Mouse (Mus musculus) cerebellum, postnatal 25 days (tissue): ENCODE measurements around the gene Lonrf2.

ENCODE experiments used
- DNase-seq, 2 experiments: peaks; one replicate each; pipeline ENCODE4 v3.0.0; 2021; ENCODE audit warnings: mixed read lengths in 2 of 2

The Lonrf2 gene

DNA sequence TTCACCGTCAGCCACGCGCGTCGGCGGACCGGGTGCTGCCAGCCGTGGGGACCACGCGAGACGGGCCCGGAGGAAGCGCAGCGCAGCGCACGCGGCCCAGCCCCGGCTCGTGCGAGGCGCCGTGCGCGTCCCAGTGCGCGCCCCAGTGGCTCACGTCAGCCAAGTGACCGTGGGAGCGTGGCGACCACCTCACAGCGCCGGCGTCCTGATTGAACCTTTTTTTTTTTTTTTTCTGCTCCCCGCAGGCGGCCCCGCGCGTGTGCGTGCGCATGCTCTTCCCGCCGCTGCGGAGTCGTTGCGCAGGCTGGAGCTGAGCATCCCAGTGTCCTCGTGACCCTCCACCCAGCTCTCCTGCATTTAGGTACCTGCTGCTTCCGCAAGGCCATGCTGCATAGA, at the start of gene Lonrf2:
Lonrf2 (minus strand) TSS at position 235 of the 396 bp plus-strand sequence.
- DNase-seq: peak; percentile 85 to 88

- DNase-seq: no peak
These were observed 49.4 kb upstream of the Lonrf2 start for GRCm38 (mm10) chr1:38885956-38886355.

- no peak for DNase-seq
These were observed 47.3 kb upstream of the Lonrf2 start for GRCm38 (mm10) chr1:38883766-38884165.

- no peak for DNase-seq
These were observed 46.2 kb upstream of the Lonrf2 start for GRCm38 (mm10) chr1:38882746-38883145.

GRCm38 (mm10) chr1:38881366-38881765, 44.9 kb upstream of the Lonrf2 start:
- no peak for DNase-seq

DNA sequence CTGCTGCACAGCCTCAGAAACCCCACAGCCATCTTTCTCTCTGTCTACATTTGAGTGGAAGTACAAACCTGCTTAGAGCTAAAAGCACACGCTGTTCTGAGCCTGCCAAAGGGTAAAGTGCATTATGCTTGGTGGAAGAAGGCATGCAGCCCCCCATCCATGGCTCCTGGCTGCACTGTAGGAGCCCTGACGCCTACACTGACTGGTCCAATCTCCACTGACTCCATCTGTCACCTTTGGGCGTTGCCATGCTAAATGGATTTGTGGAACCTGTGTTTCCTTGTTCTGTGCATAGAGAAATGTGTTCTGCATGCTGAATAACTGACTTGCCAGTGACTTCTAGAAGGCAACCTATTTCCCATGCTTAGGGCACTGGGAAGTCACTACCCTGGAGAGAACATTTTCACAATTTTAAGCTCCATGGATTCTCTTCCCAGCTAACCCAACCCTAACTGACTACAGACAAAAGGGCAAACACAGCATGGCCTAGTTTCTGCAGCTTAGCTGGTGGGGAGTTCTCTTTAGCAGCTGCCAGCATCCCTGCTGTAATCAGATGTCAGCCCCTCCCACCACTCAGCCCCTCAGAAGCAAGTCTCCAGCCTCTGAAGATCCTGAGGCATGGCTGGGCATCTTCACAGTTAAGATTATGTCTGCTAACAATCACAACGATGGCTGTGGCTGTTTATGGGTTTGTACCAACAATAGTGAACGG, 40.3 kb upstream of the Lonrf2 start:
- DNase-seq: peak; percentile 38 to 52

DNA sequence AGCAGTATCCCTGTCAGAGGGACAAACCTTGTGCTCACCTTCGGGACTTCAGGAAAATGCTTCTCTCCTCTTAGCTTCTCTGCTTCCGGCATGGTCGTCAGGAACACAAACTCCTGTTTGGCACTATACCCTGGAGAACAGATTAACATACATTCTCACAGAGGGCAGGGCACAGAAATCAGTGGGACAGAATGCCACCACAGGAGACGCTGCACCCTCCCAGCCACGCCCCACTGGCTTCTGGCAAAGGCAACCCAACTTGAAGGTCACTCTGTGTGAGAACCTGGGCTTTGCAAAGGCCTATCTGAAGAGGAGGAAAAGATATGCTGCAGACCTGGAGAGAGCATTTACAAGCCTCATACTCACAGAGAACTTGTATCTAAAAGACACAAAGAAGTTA, 37.4 kb upstream of the Lonrf2 start:
- DNase-seq: peak; percentile 67 to 80

- peak; percentile 46 to 57 for DNase-seq
These were observed 35.3 kb upstream of the Lonrf2 start for GRCm38 (mm10) chr1:38871834-38872233.

GRCm38 (mm10) chr1:38869398-38870195, 33.1 kb upstream of the Lonrf2 start:
- no peak for DNase-seq

DNA sequence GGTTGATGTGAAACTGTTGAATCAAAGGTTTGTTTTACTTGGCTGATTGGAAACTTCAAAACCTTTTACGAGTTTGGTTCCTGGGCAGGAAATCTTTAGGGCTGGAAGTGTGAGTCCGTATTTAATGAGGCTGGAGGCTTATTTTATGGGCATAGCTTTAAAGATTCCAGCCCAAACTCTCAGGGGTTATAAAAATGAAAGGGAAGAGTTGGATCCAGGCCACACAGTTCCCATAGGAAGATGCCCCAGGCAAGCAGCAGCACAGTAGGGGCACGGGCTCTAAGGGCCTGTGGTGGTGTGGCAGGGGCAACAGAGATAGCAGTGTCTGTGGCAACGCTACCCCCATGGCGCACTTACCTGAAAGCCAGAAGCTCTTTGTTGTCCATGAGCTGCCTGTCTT, 29.7 kb upstream of the Lonrf2 start:
- DNase-seq: no peak

DNA sequence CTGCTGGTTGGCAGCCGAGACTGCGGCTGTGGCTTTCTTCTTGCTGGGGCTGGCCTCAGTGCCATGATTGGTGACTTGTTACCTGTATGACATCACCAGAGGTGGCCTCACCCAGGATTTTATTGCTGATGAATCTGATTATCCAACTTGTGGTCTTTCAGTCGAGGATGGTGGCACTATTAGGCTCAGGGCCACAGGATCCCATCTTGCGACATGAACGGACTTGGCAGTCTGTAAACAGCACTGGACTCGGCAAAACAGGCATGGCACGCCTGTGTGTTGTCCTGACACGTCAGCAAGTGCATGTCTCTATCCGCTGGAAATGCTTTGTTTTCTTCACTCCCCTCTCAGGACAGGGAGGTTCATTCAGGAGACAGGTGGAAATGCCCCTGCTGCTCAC, 27.8 kb upstream of the Lonrf2 start:
- DNase-seq: no peak

DNA sequence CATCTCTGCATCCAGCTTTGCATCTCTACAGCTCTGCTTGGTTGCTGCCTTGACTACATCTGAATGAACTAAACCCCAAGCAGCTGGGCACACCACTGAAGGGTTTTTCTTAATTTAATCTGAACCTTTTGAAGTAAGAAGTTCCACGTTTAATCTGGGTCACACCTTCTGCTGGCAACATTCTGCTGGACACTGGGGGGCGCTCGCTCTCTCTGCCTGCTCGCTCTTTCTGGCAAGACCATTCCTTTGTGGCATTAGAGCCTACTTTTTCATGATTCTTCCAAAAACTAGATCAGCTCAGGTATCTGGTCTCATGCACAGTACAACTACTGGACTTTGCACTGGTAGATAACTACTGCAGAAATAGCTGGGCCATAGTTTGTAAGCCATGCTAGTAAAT, 25.7 kb upstream of the Lonrf2 start:
- DNase-seq: peak; percentile 75 to 86

GRCm38 (mm10) chr1:38860867-38861524, 24.5 kb upstream of the Lonrf2 start:
- DNase-seq: no peak

DNA sequence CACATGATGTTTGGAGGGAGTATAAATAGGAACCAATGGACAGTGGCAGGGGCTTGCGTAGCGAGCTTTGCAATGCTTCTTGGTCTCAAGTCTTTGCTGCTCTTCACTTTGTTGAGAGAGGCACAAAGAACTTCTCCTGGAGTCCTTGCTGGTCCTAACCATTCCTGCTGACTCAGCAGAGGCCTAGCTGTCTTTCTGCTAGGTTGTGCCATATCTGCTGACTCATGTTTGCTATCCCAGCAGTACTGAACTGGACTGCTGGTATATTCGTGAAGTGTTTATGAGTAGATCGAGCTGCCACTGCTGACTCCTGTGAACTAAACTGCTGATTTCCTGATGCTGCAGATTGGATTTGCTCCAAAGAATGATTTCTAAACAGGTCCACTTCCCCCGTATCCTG, 23.7 kb upstream of the Lonrf2 start:
- no peak for DNase-seq

GRCm38 (mm10) chr1:38856196-38856595, 19.7 kb upstream of the Lonrf2 start:
- DNase-seq: peak; percentile 79 to 88

GRCm38 (mm10) chr1:38852250-38852649, 15.7 kb upstream of the Lonrf2 start:
- no peak for DNase-seq

- no peak for DNase-seq
These were observed 14.1 kb upstream of the Lonrf2 start for GRCm38 (mm10) chr1:38850650-38851049.

GRCm38 (mm10) chr1:38848451-38849289, 12.2 kb upstream of the Lonrf2 start:
- DNase-seq: no peak

GRCm38 (mm10) chr1:38847975-38848374, 11.5 kb upstream of the Lonrf2 start:
- DNase-seq: peak; percentile 53 to 59

GRCm38 (mm10) chr1:38843275-38843674, 6.8 kb upstream of the Lonrf2 start:
- no peak for DNase-seq

- no peak for DNase-seq
These were observed 6.3 kb upstream of the Lonrf2 start for GRCm38 (mm10) chr1:38842861-38843260.

DNA sequence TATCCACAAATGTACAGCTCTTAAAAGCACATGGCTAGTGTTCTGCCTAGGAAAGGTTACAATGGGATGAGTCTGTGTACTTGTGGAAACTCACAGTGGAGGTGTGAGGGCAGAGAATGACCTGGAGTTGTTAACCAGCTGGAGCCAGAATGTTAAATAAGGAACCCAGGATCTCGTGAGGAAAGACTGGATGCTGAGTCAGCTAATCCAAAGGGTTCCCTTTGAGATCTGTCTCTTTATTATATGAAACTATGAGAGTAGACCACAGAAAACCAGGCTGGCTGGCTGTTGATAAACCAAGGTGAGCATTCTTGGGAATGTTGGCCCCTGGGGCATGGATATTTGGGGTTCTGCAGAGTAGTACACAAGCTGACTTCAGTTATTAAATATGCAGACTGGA, 3.4 kb upstream of the Lonrf2 start:
- no peak for DNase-seq
